Mouse (Mus musculus) layer of hippocampus, postnatal 10 days (tissue): ENCODE data around the gene Mrps36. TPM values are rescaled to one million over a fixed set of nuclear protein-coding genes. Genes with fewer than 3 reads are reported as not detected.
A peak's percentile ranks its signal among the peaks of the same experiment; 100 is the strongest.
"Not testable (repeated sequence)": the region's sequence is repeated elsewhere in the genome, so short reads cannot be mapped to it uniquely, and the experiment has no call there.

ENCODE experiments used
- DNase-seq, 2 experiments: peaks; one replicate each; pipeline ENCODE4 v3.0.0; 2021; ENCODE audit warnings: low spot score in 2 of 2
- long read RNA-seq: library from polyadenylated mRNA; stranded (forward); transcript quantifications from one replicate; pipeline ENCODE4 v2.0.0, GENCODE M21; 2023
- total RNA-seq, 2 experiments: library from RNA; stranded (reverse); gene quantifications; 2 replicates each; pipeline ENCODE4 v1.2.3; 2021

Mrps36 gene
- 10 to 100 TPM; 59.0 to 60.2 TPM for total RNA-seq
- long read RNA-seq, transcript Mrps36-202 (4 exons, 571 nt): minor isoform, 9 of 93 reads
- long read RNA-seq, transcript Mrps36-203 (4 exons, 701 nt): major isoform, 72 of 93 reads
- long read RNA-seq, partial matches to known transcripts: 0 of 93 reads
- long read RNA-seq, other reads (novel, unspliced or antisense): 5 of 93 reads

DNA sequence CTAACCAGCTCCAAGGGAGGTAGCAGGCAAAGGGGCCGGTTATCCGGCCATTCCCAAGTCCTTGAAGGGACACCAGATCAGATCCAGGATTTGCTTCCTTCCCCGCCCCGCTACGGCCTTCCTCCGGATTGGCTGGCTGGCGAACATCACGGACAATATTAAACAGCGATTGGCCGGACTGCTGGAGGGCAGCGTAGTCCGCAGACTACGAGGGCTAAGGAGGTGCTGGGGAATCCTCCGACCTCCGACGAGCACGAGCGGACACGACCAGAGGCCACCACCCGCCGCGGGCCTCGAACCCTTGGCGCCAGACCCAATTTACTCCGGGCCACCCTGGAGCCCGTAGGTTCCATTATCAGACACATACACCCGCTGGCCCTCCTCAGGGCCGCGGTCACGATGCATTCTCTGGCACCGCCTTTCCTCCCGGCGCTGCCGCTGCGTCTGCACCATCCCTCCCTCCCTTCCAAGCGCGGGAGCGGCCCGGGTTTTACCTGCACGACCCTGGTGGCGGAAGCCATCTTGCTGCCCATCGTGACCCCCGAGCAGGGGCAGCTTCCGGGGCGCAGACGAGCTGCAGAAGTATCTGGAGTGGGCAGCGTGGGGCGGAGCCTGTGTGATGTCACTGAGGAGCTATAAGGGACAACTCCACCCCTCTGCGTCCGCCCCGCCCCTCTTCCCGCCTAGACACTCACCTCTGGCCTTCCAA lies at the start of gene Mrps36:
Gene Mrps36 (minus strand): TSS at position 624 of the 709 bp plus-strand sequence.
- DNase-seq: peak; percentile 81 to 85

DNA sequence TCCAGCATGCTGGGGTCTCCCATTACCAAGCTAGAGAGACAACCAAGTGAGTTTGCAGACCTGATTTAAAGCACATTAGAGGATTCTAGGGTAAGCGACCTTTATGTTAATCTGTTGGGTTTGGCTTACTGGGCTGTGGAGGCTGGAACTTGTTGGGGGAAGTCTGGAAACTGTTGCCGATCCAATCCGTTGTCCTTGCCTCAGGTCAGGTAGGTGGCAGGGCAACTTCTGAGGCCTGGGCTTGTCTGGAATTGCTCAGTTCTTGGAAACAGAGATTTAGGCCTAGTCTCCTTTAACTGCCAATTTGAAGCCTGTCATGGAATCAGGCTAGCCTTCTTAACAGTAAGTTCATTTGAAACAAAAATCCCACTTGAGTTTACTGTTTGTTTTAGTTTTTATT lies 44.6 kb upstream of the Mrps36 start:
- no peak for DNase-seq

DNA sequence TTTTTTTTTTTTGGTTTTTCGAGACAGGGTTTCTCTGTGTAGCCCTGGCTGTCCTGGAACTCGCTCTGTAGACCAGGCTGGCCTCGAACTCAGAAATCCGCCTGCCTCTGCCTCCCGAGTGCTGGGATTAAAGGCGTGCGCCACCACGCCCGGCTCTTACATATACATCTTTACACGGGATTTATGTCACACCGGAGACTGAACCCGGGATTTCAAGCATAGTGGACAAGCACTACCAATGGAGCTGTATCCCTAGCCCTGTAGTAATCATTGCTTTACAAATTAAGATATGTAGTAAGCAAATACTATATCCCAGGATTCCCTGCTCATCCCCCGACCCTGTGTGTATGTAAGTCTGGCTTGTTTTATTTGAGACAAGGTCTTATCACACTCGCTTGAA lies 43.6 kb upstream of the Mrps36 start:
- DNase-seq: not testable (repeated sequence)

- DNase-seq: no peak
Measured at GRCm38 (mm10) chr13:100787316-100788010, 43.0 kb upstream of the Mrps36 start.

GRCm38 (mm10) chr13:100786414-100786867 lies 42.0 kb upstream of the Mrps36 start, which contains the start of gene Ccnb1:
Gene Ccnb1 (minus strand): TSS chr13:100786570.
- DNase-seq: peak; percentile 89 to 93

GRCm38 (mm10) chr13:100785806-100786413 lies 41.5 kb upstream of the Mrps36 start:
- no peak for DNase-seq

DNA sequence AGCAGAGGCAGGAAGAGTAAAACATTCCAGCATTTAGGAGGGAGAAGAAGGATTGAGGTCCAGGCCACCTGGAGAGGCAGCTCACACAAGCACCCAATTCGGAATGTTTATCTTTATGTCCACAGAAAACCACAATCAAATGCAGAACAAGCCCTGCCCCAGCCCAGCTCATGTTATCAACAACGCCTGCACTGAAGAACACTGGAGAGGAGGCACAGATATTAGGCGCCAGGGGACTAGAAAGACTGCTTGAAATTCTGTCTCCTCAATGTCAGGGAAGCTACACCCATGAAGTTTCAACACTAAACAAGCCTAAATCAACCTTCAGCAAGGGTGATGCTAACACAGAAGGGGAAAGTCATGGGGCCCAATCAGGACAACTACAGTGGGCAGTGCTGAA lies 33.0 kb upstream of the Mrps36 start:
- no peak for DNase-seq

DNA sequence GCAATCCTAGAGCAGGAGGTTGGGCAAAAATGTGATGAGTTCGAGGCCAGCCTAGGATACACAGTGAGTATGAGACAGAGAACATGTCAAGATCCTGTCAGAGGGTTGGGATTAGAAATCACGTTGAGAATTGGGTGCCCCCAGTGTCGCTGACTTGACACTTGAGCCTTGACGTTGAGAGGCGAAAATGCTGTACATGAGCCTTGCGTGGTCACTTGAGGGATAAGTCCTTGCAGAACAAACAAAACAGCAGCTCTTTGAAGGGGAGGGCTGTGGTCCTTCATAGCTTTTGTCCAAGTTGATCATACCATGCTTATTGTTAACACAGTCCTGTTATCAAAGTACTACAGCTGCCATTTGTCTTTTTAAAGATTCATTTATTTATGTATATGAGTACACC lies 32.3 kb upstream of the Mrps36 start:
- DNase-seq: no peak

GRCm38 (mm10) chr13:100776056-100776419 lies 31.6 kb upstream of the Mrps36 start:
- DNase-seq: no peak

DNA sequence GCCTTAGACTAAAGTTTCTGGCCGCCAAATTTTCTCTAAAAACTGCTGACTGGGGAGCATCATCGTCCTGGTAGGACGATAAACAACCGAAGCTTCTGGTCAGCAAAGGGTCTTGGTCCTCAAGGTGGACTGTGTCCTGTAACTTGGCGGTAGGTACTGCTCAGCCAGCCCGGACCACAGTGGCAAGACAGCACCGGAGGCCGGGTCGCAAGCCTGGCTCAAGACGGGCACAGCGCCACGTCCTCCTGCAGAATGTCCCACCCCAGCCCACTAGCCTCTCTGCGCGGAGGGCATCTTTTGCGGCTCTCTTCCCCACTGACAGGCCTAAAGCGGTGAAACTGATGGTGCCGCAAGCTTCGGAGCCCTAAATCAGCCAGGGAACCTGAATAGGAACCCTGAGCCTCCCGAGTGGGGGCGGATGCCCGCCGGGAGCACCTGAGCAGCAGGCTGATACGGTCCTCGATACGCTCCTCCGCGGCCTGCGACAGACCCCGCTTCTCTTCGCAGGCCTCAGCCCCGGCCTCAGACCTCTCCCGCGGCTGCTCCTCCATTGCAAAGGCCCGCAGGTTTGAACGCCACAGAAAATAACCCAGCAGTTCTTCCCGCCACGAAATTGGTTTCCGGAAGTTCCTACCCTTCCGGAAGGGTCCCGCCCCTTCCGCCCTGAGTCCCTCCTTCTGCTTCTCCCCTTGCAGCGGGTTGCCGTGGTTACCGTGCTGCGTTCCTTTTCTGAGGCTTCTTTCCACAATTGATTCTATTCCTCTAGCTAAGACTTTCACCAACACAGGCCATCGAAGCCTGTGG lies 31.0 kb upstream of the Mrps36 start, which contains the start of gene Cenph:
Gene Cenph (minus strand): TSS at position 648 of the 804 bp plus-strand sequence.
- DNase-seq: peak; percentile 74 to 80

GRCm38 (mm10) chr13:100774704-100775103 lies 30.2 kb upstream of the Mrps36 start:
- no peak for DNase-seq

GRCm38 (mm10) chr13:100755329-100755728 lies 10.9 kb upstream of the Mrps36 start:
- no peak for DNase-seq

GRCm38 (mm10) chr13:100754186-100754585 lies 9.7 kb upstream of the Mrps36 start:
- DNase-seq: no peak

- no peak for DNase-seq
Measured at GRCm38 (mm10) chr13:100753011-100753410, 8.6 kb upstream of the Mrps36 start.

DNA sequence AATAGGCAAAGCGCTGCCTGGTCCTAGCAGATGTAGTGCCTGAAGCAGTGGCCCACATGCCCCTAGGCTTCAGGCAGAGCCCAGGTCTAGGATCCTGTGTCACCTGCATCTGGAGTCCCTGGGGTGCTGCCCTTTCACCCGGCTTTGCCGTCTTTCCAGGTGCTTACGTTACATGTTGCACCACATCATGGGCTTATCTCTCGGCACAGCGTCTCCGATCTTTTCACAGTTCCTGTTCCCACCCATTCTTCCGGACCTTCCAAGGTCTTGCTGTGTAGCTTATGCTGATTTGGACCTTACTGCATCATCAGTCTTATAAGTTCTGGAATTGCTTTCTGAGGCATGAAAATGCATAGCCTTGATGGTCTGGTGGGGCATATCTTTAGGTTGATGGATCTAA lies 8.1 kb upstream of the Mrps36 start:
- no peak for DNase-seq

GRCm38 (mm10) chr13:100751402-100751801 lies 6.9 kb upstream of the Mrps36 start:
- no peak for DNase-seq

GRCm38 (mm10) chr13:100750799-100751198 lies 6.3 kb upstream of the Mrps36 start:
- DNase-seq: no peak

GRCm38 (mm10) chr13:100748638-100749037 lies 4.2 kb upstream of the Mrps36 start:
- no peak for DNase-seq

DNA sequence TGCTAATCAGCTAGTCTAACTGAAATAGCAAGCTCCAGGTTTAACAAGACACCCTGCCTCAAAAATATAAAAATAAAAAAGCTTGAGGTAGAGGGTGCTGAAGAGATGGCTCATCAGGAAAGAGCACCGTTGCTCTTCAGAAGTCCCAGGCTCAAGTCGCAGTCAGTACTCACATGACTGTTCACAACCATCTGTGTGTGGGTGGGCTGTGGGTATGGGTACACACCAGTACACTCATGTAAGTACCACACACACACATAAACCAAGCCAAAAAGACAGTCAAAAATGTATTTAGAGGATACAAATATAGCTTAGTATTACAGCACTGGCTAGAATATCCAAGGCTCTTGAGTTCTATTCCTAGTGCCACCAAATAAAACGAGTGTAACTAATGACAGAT lies 1.6 kb upstream of the Mrps36 start:
- DNase-seq: no peak

DNA sequence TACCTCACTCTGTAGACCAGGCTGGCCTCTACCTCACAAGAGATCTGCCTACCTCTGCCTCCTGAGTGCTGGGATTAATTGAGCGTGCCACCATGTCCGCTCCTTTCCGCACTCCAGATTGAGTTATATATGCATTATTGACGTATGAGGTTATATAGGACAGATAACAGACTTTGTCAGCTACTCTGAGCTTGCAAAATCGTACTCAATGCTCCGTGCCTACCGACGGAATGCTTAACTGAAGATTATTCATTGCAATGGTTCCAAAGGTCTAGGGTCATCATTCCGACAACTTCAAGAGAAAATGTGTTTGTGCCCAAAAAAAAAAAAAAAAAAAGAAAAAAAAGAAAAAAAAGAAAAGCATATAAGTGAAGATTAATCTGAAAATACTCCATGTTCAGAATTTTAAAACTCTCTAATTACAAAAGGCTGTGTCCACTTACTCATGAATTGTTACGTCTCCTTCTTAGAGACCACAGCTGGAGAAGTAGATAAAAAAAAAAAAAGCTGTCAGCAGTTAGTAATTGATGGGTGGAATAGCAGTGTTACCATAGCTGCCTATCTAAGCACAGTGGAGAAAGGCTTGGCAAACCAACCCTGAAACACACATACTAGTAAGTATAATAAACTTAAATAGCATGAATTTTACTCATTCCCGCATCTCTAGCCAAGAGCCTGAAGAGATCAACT lies 968 bp downstream of the Mrps36 start:
- peak in 1 of 2 experiments; percentile 11 for DNase-seq
